Mouse (Mus musculus): ENCODE data around the gene Rock2.

GRCm38 (mm10) chr12:16985778-16986177, 91.1 kb downstream of the Rock2 start:
- TF ChIP-seq POLR2A (IDR thresholded peaks at IDR 0.05; ENCODE audit: insufficient read length, low read depth) (no peak), CEBPB (IDR thresholded peaks at IDR 0.05; ENCODE audit: insufficient read depth, poor library complexity, severe bottlenecking) (no peak), TCF12 (IDR thresholded peaks at IDR 0.05; ENCODE audit: insufficient read depth, poor library complexity, severe bottlenecking) (no peak), USF1 (IDR thresholded peaks at IDR 0.05; ENCODE audit: low read depth) (no peak), MAX (IDR thresholded peaks at IDR 0.05; ENCODE audit: low read depth) (no peak), POLR2AphosphoS2 (IDR thresholded peaks at IDR 0.05; ENCODE audit: insufficient read length, low read depth) (no peak)
